Mouse (Mus musculus): ENCODE measurements at regions not wholly inside any gene's neighbourhood (a gene's known extent, or its start where the extent isn't known, plus 50 kb on each side); places are given as distances from the start of the nearest gene placed in this dataset.

- no peak for DNase-seq (ENCODE audit: low read depth)
Measured at GRCm38 (mm10) chr8:82702044-82702443, 71.9 kb downstream of the Zfp330 start.

- no peak for DNase-seq (ENCODE audit: low read depth)
Measured at GRCm38 (mm10) chr8:82700471-82700870, 73.5 kb downstream of the Zfp330 start.

- no peak for DNase-seq (ENCODE audit: low read depth)
Measured at GRCm38 (mm10) chr8:82699221-82699620, 74.7 kb downstream of the Zfp330 start.

GRCm38 (mm10) chr8:82698071-82698470 is 75.9 kb downstream of the Zfp330 start:
- DNase-seq (ENCODE audit: low read depth): no peak

GRCm38 (mm10) chr8:82693086-82693485 is 80.9 kb downstream of the Zfp330 start:
- no peak for DNase-seq (ENCODE audit: low read depth)

GRCm38 (mm10) chr8:82689322-82689721 is 84.6 kb downstream of the Zfp330 start:
- DNase-seq (ENCODE audit: low read depth): peak; percentile 27

GRCm38 (mm10) chr8:82685966-82686365 is 88.0 kb downstream of the Zfp330 start:
- no peak for DNase-seq (ENCODE audit: low read depth)

GRCm38 (mm10) chr8:82678793-82679192 is 95.2 kb downstream of the Zfp330 start:
- DNase-seq (ENCODE audit: low read depth): no peak

GRCm38 (mm10) chr8:82677781-82678180 is 96.2 kb downstream of the Zfp330 start:
- no peak for DNase-seq (ENCODE audit: low read depth)

GRCm38 (mm10) chr8:82669241-82669640 is 104.7 kb downstream of the Zfp330 start:
- no peak for DNase-seq (ENCODE audit: low read depth)

- DNase-seq (ENCODE audit: low read depth): no peak
Measured at GRCm38 (mm10) chr8:82665131-82665530, 108.8 kb downstream of the Zfp330 start.

- DNase-seq (ENCODE audit: low read depth): peak; percentile 28
Measured at GRCm38 (mm10) chr8:82640502-82640901, 133.5 kb downstream of the Zfp330 start.

GRCm38 (mm10) chr8:82630486-82630885 is 143.5 kb downstream of the Zfp330 start:
- no peak for DNase-seq (ENCODE audit: low read depth)

- DNase-seq (ENCODE audit: low read depth): no peak
Measured at GRCm38 (mm10) chr8:82623791-82624431, 150.0 kb downstream of the Zfp330 start.

- peak; percentile 27 for DNase-seq (ENCODE audit: low read depth)
Measured at GRCm38 (mm10) chr8:82618668-82619067, 155.3 kb downstream of the Zfp330 start.

- DNase-seq (ENCODE audit: low read depth): no peak
Measured at GRCm38 (mm10) chr8:82601556-82601955, 172.4 kb downstream of the Zfp330 start.

- no peak for DNase-seq (ENCODE audit: low read depth)
Measured at GRCm38 (mm10) chr8:82573434-82573833, 170.4 kb upstream of the Il15 start.

- DNase-seq (ENCODE audit: low read depth): no peak
Measured at GRCm38 (mm10) chr8:82538121-82538520, 135.1 kb upstream of the Il15 start.

- DNase-seq (ENCODE audit: low read depth): no peak
Measured at GRCm38 (mm10) chr8:82529153-82529552, 126.1 kb upstream of the Il15 start.

- no peak for DNase-seq (ENCODE audit: low read depth)
Measured at GRCm38 (mm10) chr8:82523866-82524265, 120.8 kb upstream of the Il15 start.

- DNase-seq (ENCODE audit: low read depth): no peak
Measured at GRCm38 (mm10) chr8:82498496-82498895, 95.5 kb upstream of the Il15 start.

- DNase-seq (ENCODE audit: low read depth): no peak
Measured at GRCm38 (mm10) chr8:82477856-82478255, 74.8 kb upstream of the Il15 start.

- DNase-seq (ENCODE audit: low read depth): no peak
Measured at GRCm38 (mm10) chr8:82477426-82477769, 74.4 kb upstream of the Il15 start.

GRCm38 (mm10) chr8:82476708-82477425 is 73.8 kb upstream of the Il15 start:
- no peak for DNase-seq (ENCODE audit: low read depth)

Measured in fibroblast of lung, adult 2 months (primary cell).